Mouse (Mus musculus) effector memory CD4-positive, alpha-beta T cell, adult 5 months (primary cell): ENCODE results near the gene Reps2. TPM values are rescaled to one million over a fixed set of nuclear protein-coding genes. Genes with fewer than 3 reads are reported as not detected.

Experiments
- polyA plus RNA-seq: library from polyadenylated mRNA; unstranded; fragments of 100-300 nt; shearing (Covaris generic); gene quantifications from one replicate; pipeline ENCODE4 v1.2.1, GENCODE M21; 2017

Reps2 gene
- polyA plus RNA-seq: not detected

GRCm38 (mm10) chrX:162643091-162643788, at the start of gene Reps2:
Gene Reps2 (minus strand): TSS chrX:162643649.

Other genes starting within 250 kb of the Reps2 start
- 178 TPM for gene Rbbp7, start 116.8 kb upstream of the Reps2 start, polyA plus RNA-seq
- 21.2 TPM for gene Txlng, start 185.8 kb upstream of the Reps2 start, polyA plus RNA-seq
- gene Syap1, start 244.8 kb upstream of the Reps2 start, polyA plus RNA-seq: 47.3 TPM